Mouse (Mus musculus): ENCODE measurements around the gene Tmem59l. TPM values are rescaled to one million over a fixed set of nuclear protein-coding genes. Genes with fewer than 3 reads are reported as not detected.

Tmem59l gene
- polyA plus RNA-seq, 1 experiment from 2014 or later, result 2.8 TPM

DNA sequence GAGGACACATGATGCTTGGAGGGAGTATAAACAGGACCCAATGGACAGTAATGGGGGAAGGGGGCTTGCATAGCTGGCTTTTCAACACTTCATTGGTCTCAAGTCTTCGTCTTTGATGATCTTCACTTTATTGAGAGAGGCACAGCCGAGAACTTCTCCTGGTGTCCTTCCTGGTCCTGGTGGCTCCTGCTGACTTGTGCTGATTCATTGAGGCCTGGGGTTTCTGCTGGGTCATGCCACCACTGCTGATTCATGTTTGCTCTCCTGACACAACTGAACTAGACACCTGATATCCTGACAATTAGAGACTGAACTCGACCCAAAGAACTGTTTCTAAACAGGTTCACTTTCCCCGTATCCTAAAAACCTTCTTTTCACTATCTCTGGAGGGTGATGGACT lies 43.8 kb downstream of the Tmem59l start:
- H3K27ac ChIP-seq (ENCODE audit: low read length), result no peak overlapping the region
- no peak overlapping the region for H3K4me2 ChIP-seq (ENCODE audit: low read depth, low read length)
- ATAC-seq (ENCODE audit: insufficient read depth, low FRiP score), result no peak
- WGBS, result 84% methylated on average over 4 of the region's 4 CpGs
- no peaks in the 10 kb centered on the region for H3K9me3 ChIP-seq (replicated peaks; ENCODE audit: control insufficient read depth, low read length)
- H3K36me3 ChIP-seq (ENCODE audit: control insufficient read depth, insufficient read depth, low read length), result no peaks in the 10 kb centered on the region
- no peak overlapping the region for H3K9ac ChIP-seq (ENCODE audit: low read length)
- no peak overlapping the region for H3K4me3 ChIP-seq (replicated peaks; ENCODE audit: low read length)
- peaks cover 16% of the 10 kb centered on the region for H3K4me1 ChIP-seq (ENCODE audit: control insufficient read depth, insufficient read depth, low read length)
- H3K27me3 ChIP-seq (ENCODE audit: control insufficient read depth, insufficient read depth, low read length), result no peaks in the 10 kb centered on the region

DNA sequence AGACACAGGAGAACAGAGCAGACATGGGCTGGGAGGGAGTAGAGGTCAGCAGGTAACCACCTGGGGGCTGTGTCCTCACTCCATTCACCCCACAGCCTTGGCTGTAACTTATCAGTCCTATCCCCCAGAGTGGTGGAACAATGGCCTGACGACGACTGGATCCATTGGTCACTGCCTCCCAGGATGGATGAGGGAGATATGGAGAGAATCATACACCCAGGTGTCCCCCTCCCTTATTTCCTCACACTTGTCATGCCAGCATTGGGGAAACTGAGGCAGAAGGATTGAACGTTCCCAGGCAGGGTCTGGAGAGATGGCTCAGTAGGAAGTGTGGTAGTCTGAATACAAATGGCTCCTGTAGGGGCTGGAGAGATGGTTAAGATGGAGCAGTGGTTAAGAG lies 45.6 kb downstream of the Tmem59l start:
- 53% methylated on average over 3 of the region's 3 CpGs for WGBS
- no peak for ATAC-seq (ENCODE audit: insufficient read depth, low FRiP score)
- H3K9me3 ChIP-seq (replicated peaks; ENCODE audit: control insufficient read depth, low read length), result no peaks in the 10 kb centered on the region
- no peak overlapping the region for H3K4me3 ChIP-seq (replicated peaks; ENCODE audit: low read length)
- no peak overlapping the region for H3K27ac ChIP-seq (ENCODE audit: low read length)
- H3K4me1 ChIP-seq (ENCODE audit: control insufficient read depth, insufficient read depth, low read length), result peaks cover 15% of the 10 kb centered on the region
- no peak overlapping the region for H3K4me2 ChIP-seq (ENCODE audit: low read depth, low read length)
- no peak overlapping the region for H3K9ac ChIP-seq (ENCODE audit: low read length)
- H3K27me3 ChIP-seq (ENCODE audit: control insufficient read depth, insufficient read depth, low read length), result no peaks in the 10 kb centered on the region
- H3K36me3 ChIP-seq (ENCODE audit: control insufficient read depth, insufficient read depth, low read length), result no peaks in the 10 kb centered on the region

DNA sequence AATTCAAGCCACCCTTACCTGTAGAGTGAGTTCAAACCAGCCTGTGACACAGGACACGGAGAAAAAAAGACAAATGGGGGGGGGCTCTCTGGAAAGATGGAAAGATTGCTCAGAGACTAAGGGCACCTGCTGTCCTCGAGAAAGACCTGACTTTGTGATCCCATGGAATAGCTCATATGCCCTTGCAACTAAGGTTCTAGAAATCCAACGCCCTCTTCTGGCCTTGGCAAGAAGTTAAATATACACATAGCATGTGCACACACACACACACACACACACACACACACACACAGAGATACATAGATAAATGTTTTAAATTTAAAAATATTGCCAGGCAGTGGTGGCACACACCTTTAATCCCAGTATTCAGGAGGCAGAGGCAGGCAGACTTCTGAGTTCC lies 46.9 kb downstream of the Tmem59l start:
- H3K36me3 ChIP-seq (ENCODE audit: control insufficient read depth, insufficient read depth, low read length), result no peaks in the 10 kb centered on the region
- H3K4me2 ChIP-seq (ENCODE audit: low read depth, low read length), result peak overlapping the region; percentile 82
- ATAC-seq (ENCODE audit: insufficient read depth, low FRiP score), result no peak
- peaks cover 15% of the 10 kb centered on the region for H3K4me1 ChIP-seq (ENCODE audit: control insufficient read depth, insufficient read depth, low read length)
- H3K27me3 ChIP-seq (ENCODE audit: control insufficient read depth, insufficient read depth, low read length), result no peaks in the 10 kb centered on the region
- H3K9me3 ChIP-seq (replicated peaks; ENCODE audit: control insufficient read depth, low read length), result no peaks in the 10 kb centered on the region
- H3K4me3 ChIP-seq (replicated peaks; ENCODE audit: low read length), result peak overlapping the region; percentile 69
- no peak overlapping the region for H3K27ac ChIP-seq (ENCODE audit: low read length)
- H3K9ac ChIP-seq (ENCODE audit: low read length), result peak overlapping the region; percentile 74; the same call in 1 of the 2 replicates
- WGBS, result 44% methylated on average over 3 of the region's 3 CpGs

DNA sequence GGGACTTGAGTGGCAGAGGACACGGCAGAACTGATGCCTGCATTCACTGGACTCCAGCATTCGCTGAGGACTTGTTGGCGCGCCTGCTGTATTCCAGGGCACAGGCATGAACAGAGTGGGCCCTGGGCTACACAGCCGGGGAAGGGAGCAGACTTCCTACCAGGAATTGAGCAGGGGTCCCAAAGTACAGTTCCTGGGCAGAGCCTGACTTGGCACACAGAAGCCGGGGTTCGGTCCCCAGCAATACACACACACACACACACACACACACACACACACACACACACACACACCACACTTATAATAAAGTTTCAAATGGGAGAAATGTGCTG lies 47.3 kb downstream of the Tmem59l start:
- 3% methylated on average over 7 of the region's 7 CpGs for WGBS
- Histone ChIP-seq H3K9me3 (replicated peaks; ENCODE audit: control insufficient read depth, low read length) (no peaks in the 10 kb centered on the region), H3K9ac (ENCODE audit: low read length) (peak overlapping the region; percentile 74), H3K4me3 (replicated peaks; ENCODE audit: low read length) (peak overlapping the region; percentile 69), H3K36me3 (ENCODE audit: control insufficient read depth, insufficient read depth, low read length) (no peaks in the 10 kb centered on the region), H3K4me2 (ENCODE audit: low read depth, low read length) (peak overlapping the region; percentile 82), H3K27ac (ENCODE audit: low read length) (0 out of 2 replicates have a peak overlapping the region, but pooled peaks have one; percentile 8), H3K27me3 (ENCODE audit: control insufficient read depth, insufficient read depth, low read length) (no peaks in the 10 kb centered on the region), H3K4me1 (ENCODE audit: control insufficient read depth, insufficient read depth, low read length) (peaks cover 15% of the 10 kb centered on the region)
- no peak; the same call in 1 of the 2 replicates for ATAC-seq (ENCODE audit: insufficient read depth, low FRiP score)

DNA sequence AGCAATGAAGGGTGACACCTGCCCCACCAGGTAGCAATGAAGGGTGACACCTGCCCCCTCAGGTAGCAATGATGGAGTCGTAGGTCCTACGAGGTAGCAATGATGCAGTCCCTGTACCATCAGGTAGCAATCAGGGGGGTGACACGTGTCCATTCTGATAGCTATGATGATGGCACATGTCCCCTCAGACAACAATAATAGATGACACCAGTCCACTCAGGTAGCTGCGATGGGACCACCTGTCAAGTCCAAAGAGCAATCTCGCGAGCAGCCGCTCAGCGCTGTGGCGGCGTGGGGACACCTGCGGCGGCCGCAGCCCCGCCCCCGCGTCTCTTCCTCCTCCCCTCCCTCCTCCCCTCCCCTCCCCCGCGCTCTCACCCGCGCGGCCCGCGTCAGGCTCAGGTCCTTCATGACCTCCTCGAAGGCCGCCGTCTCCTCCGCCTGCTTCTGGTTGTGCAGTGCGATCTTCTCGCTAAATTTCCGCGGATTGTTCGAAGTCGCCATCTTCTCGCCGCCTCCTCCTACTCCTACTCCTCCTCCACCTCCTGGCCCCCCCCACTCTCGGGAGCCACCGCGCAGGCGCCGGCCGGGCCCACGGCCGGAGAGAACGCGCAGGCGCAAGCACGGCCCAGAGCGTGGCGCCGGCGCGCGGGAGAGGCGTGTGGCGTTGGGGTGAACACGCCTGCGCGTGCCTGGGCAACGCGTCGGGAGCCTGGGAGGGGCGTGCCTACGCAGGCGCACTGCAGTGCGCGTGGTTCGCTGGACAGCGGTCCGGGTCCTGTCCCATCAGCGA lies 47.9 kb downstream of the Tmem59l start, which contains the start of gene Crtc1:
Gene Crtc1, minus strand, starts transcription at position 525 of the 793 bp plus-strand sequence.
- Histone ChIP-seq H3K4me2 (ENCODE audit: low read depth, low read length) (peak within 1 kb of the TSS; percentile 88), H3K9ac (ENCODE audit: low read length) (peak within 1 kb of the TSS; percentile 80), H3K36me3 (ENCODE audit: control insufficient read depth, insufficient read depth, low read length) (no peaks in the 10 kb centered on the region), H3K4me1 (ENCODE audit: control insufficient read depth, insufficient read depth, low read length) (peaks cover 15% of the 10 kb centered on the region), H3K27me3 (ENCODE audit: control insufficient read depth, insufficient read depth, low read length) (no peaks in the 10 kb centered on the region), H3K27ac (ENCODE audit: low read length) (peak within 1 kb of the TSS; percentile 72; the same call in 1 of the 2 replicates), H3K9me3 (replicated peaks; ENCODE audit: control insufficient read depth, low read length) (no peaks in the 10 kb centered on the region), H3K4me3 (replicated peaks; ENCODE audit: low read length) (peak within 1 kb of the TSS; percentile 69)
- peak; percentile 99 for ATAC-seq (ENCODE audit: insufficient read depth, low FRiP score)
- whole genome bisulfite sequencing, result under 1% methylated on average over 70 of the region's 70 CpGs

DNA sequence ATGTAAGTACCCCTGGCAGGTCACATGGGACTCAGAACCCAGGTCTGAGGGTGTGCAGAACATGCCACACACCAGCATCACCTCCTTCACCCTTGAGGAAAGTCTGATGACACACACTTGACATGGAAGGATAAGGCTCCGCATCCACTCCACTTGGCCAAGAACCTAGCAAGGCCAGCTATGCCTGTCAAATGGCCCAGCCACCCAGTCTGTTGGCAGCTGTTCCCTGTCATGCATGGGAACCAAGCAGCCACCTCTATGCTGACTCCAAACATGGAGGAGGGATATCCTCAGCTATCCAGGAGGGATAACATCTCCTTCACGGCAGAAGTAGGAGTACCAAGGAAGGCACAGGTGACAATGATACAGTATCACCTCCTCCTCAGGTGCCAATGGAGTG lies 48.7 kb downstream of the Tmem59l start:
- Histone ChIP-seq H3K4me3 (replicated peaks; ENCODE audit: low read length) (peak overlapping the region; percentile 69), H3K9me3 (replicated peaks; ENCODE audit: control insufficient read depth, low read length) (no peaks in the 10 kb centered on the region), H3K9ac (ENCODE audit: low read length) (peak overlapping the region; percentile 80), H3K36me3 (ENCODE audit: control insufficient read depth, insufficient read depth, low read length) (no peaks in the 10 kb centered on the region), H3K27ac (ENCODE audit: low read length) (no peak overlapping the region), H3K4me1 (ENCODE audit: control insufficient read depth, insufficient read depth, low read length) (peaks cover 15% of the 10 kb centered on the region), H3K27me3 (ENCODE audit: control insufficient read depth, insufficient read depth, low read length) (no peaks in the 10 kb centered on the region), H3K4me2 (ENCODE audit: low read depth, low read length) (peak overlapping the region; percentile 88)
- 89% methylated on average over 2 of the region's 2 CpGs for WGBS
- no peak for ATAC-seq (ENCODE audit: insufficient read depth, low FRiP score)

DNA sequence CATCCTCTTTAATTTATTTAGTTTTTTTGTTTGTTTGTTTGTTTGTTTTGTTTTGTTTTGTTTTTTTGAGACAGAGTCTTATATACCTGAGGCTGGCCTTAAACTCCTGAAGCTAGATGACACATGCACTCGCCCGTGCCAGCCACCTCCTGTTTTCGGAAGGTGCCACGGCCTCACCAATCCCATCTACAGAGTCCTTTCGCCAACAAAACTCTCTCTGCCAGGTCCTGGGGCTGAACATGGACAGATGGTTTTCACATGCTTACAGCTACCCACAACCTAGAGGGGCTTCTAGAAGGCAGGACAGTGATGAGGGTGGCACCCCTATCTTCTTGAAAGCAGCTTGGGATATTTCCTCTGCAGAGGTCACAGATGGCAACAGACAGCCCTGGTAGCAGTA lies 52.0 kb downstream of the Tmem59l start:
- Histone ChIP-seq H3K27me3 (ENCODE audit: control insufficient read depth, insufficient read depth, low read length) (no peaks in the 10 kb centered on the region), H3K9ac (ENCODE audit: low read length) (no peak overlapping the region), H3K4me3 (replicated peaks; ENCODE audit: low read length) (no peak overlapping the region), H3K4me1 (ENCODE audit: control insufficient read depth, insufficient read depth, low read length) (peaks cover 15% of the 10 kb centered on the region), H3K36me3 (ENCODE audit: control insufficient read depth, insufficient read depth, low read length) (no peaks in the 10 kb centered on the region), H3K27ac (ENCODE audit: low read length) (no peak overlapping the region), H3K4me2 (ENCODE audit: low read depth, low read length) (no peak overlapping the region), H3K9me3 (replicated peaks; ENCODE audit: control insufficient read depth, low read length) (no peaks in the 10 kb centered on the region)
- WGBS, result 90% methylated on average over 5 of the region's 5 CpGs
- no peak for ATAC-seq (ENCODE audit: insufficient read depth, low FRiP score)

Other genes starting within 250 kb of the Tmem59l start
- 27.3 and 32.5 TPM in 2 replicates for gene Homer3, start 204.5 kb downstream of the Tmem59l start, polyA plus RNA-seq (2015; fragmentation: Nextera tagmentation; extraction: Ambion mirVana)
- 48.8 and 50.4 TPM in 2 replicates for gene Ddx49, start 184.9 kb downstream of the Tmem59l start, polyA plus RNA-seq (2015; fragmentation: Nextera tagmentation; extraction: Ambion mirVana)
- gene Cope, start 184.8 kb downstream of the Tmem59l start, polyA plus RNA-seq (2015; fragmentation: Nextera tagmentation; extraction: Ambion mirVana), result 354 and 410 TPM in 2 replicates
- gene Cers1, start 171.6 kb downstream of the Tmem59l start, polyA plus RNA-seq (2015; fragmentation: Nextera tagmentation; extraction: Ambion mirVana), result 3.8 and 4.1 TPM in 2 replicates
- gene Gdf1, start 157.5 kb downstream of the Tmem59l start, polyA plus RNA-seq (2015; fragmentation: Nextera tagmentation; extraction: Ambion mirVana), result 1.4 and 2.1 TPM in 2 replicates
- 7.4 and 8.2 TPM in 2 replicates for gene Upf1, start 134.1 kb downstream of the Tmem59l start, polyA plus RNA-seq (2015; fragmentation: Nextera tagmentation; extraction: Ambion mirVana)
- gene Comp, start 113.8 kb downstream of the Tmem59l start, polyA plus RNA-seq (2015; fragmentation: Nextera tagmentation; extraction: Ambion mirVana), result 0.15 and 0.25 TPM in 2 replicates
- gene Crtc1, start 47.8 kb downstream of the Tmem59l start, polyA plus RNA-seq (2015; fragmentation: Nextera tagmentation; extraction: Ambion mirVana), result 13.9 and 16.2 TPM in 2 replicates
- gene Klhl26, start 10.4 kb downstream of the Tmem59l start, polyA plus RNA-seq (2015; fragmentation: Nextera tagmentation; extraction: Ambion mirVana), result 24.2 and 24.9 TPM in 2 replicates
- 3.4 and 4.9 TPM in 2 replicates for gene Crlf1, start 5.8 kb upstream of the Tmem59l start, polyA plus RNA-seq (2015; fragmentation: Nextera tagmentation; extraction: Ambion mirVana)
- gene Rex1bd, start 19.4 kb upstream of the Tmem59l start, polyA plus RNA-seq (2015; fragmentation: Nextera tagmentation; extraction: Ambion mirVana), result 118 and 125 TPM in 2 replicates
- 719 and 930 TPM in 2 replicates for gene Uba52, start 23.4 kb upstream of the Tmem59l start, polyA plus RNA-seq (2015; fragmentation: Nextera tagmentation; extraction: Ambion mirVana)
- 291 and 298 TPM in 2 replicates for gene Fkbp8, start 40.4 kb upstream of the Tmem59l start, polyA plus RNA-seq (2015; fragmentation: Nextera tagmentation; extraction: Ambion mirVana)
- 53.6 and 53.9 TPM in 2 replicates for gene Kxd1, start 40.6 kb upstream of the Tmem59l start, polyA plus RNA-seq (2015; fragmentation: Nextera tagmentation; extraction: Ambion mirVana)
- gene Ell, start 52.1 kb upstream of the Tmem59l start, polyA plus RNA-seq (2015; fragmentation: Nextera tagmentation; extraction: Ambion mirVana), result 18.6 and 20.5 TPM in 2 replicates
- 104 and 111 TPM in 2 replicates for gene Isyna1, start 107.0 kb upstream of the Tmem59l start, polyA plus RNA-seq (2015; fragmentation: Nextera tagmentation; extraction: Ambion mirVana)
- gene Ssbp4, start 121.5 kb upstream of the Tmem59l start, polyA plus RNA-seq (2015; fragmentation: Nextera tagmentation; extraction: Ambion mirVana), result 65.2 and 68.3 TPM in 2 replicates
- 2.9 and 3.0 TPM in 2 replicates for gene Lrrc25, start 128.8 kb upstream of the Tmem59l start, polyA plus RNA-seq (2015; fragmentation: Nextera tagmentation; extraction: Ambion mirVana)
- 0.57 and 0.60 TPM in 2 replicates for gene Gdf15, start 145.1 kb upstream of the Tmem59l start, polyA plus RNA-seq (2015; fragmentation: Nextera tagmentation; extraction: Ambion mirVana)
- 47.4 and 57.5 TPM in 2 replicates for gene Pgpep1, start 173.0 kb upstream of the Tmem59l start, polyA plus RNA-seq (2015; fragmentation: Nextera tagmentation; extraction: Ambion mirVana)
- gene Lsm4, start 185.9 kb upstream of the Tmem59l start, polyA plus RNA-seq (2015; fragmentation: Nextera tagmentation; extraction: Ambion mirVana), result 154 and 173 TPM in 2 replicates
- 22.5 and 30.0 TPM in 2 replicates for gene Jund, start 211.6 kb upstream of the Tmem59l start, polyA plus RNA-seq (2015; fragmentation: Nextera tagmentation; extraction: Ambion mirVana)
- gene Iqcn, start 216.1 kb upstream of the Tmem59l start, polyA plus RNA-seq (2015; fragmentation: Nextera tagmentation; extraction: Ambion mirVana), result not detected in 2 replicates
- gene Gm3336, start 231.2 kb upstream of the Tmem59l start, polyA plus RNA-seq (2015; fragmentation: Nextera tagmentation; extraction: Ambion mirVana), result 2.0 and 4.2 TPM in 2 replicates
- 0.23 and 0.84 TPM in 2 replicates for gene Pde4c, start 236.4 kb upstream of the Tmem59l start, polyA plus RNA-seq (2015; fragmentation: Nextera tagmentation; extraction: Ambion mirVana)